Mouse (Mus musculus) midbrain, embryonic 13.5 days (tissue): ENCODE measurements around the gene Plekhs1. TPM values are rescaled to one million over a fixed set of nuclear protein-coding genes. Genes with fewer than 3 reads are reported as not detected.
A peak's percentile ranks its signal among the peaks of the same experiment; 100 is the strongest.

ENCODE experiments used
- ATAC-seq: fragments of 200-750 bp; cut with Nextera tagmentation; 2 replicates; pipeline ENCODE4 v1.8.0; 2017; ENCODE audit warnings: mild to moderate bottlenecking, moderate TSS enrichment, moderate library complexity
- H3K27ac ChIP-seq: fragments of 300-500 bp; sonication (generic); 2 replicates; pipeline ENCODE4 v1.5.1; 2015; ENCODE audit warnings: inconsistent platforms, mild to moderate bottlenecking, moderate library complexity
- H3K27me3 ChIP-seq: fragments of 300-500 bp; sonication (generic); 2 replicates; pipeline ENCODE4 v1.6.1; 2015; ENCODE audit warnings: mild to moderate bottlenecking, inconsistent platforms
- H3K36me3 ChIP-seq: fragments of 300-500 bp; sonication (generic); 2 replicates; pipeline ENCODE4 v1.6.1; 2015; ENCODE audit warnings: mild to moderate bottlenecking, inconsistent platforms
- H3K4me1 ChIP-seq: fragments of 300-500 bp; sonication (generic); replicated peaks from 2 replicates; pipeline ENCODE4 v1.6.1; 2015; ENCODE audit warnings: inconsistent platforms
- H3K4me2 ChIP-seq: fragments of 300-500 bp; sonication (generic); replicated peaks from 2 replicates; pipeline ENCODE4 v1.6.1; 2015; ENCODE audit warnings: moderate library complexity, mild to moderate bottlenecking, inconsistent platforms
- H3K4me3 ChIP-seq: fragments of 300-500 bp; sonication (generic); replicated peaks from 2 replicates; pipeline ENCODE4 v1.5.1; 2015; ENCODE audit warnings: mild to moderate bottlenecking, inconsistent platforms
- H3K9ac ChIP-seq: fragments of 300-500 bp; sonication (generic); replicated peaks from 2 replicates; pipeline ENCODE4 v1.6.1; 2015; ENCODE audit warnings: mild to moderate bottlenecking, inconsistent platforms
- H3K9me3 ChIP-seq: fragments of 300-500 bp; sonication (generic); 2 replicates; pipeline ENCODE4 v1.6.1; 2016; ENCODE audit warnings: mild to moderate bottlenecking, inconsistent platforms
- WGBS: fragments of 180-500 bp; shearing (Covaris S2); methylation state at CpG from one replicate; pipeline ENCODE4 v1.1.7; 2015; 5-methylcytosine and 5-hydroxymethylcytosine counted together
- polyA plus RNA-seq: library from polyadenylated mRNA; unstranded; fragments of >200 nt; fragmentation: Nextera tagmentation; extraction: Ambion mirVana; gene quantifications from 2 replicates; pipeline ENCODE4 v1.2.1, GENCODE M21; 2015

The Plekhs1 gene
- polyA plus RNA-seq, 1 experiment from 2014 or later = 0.07 TPM

DNA sequence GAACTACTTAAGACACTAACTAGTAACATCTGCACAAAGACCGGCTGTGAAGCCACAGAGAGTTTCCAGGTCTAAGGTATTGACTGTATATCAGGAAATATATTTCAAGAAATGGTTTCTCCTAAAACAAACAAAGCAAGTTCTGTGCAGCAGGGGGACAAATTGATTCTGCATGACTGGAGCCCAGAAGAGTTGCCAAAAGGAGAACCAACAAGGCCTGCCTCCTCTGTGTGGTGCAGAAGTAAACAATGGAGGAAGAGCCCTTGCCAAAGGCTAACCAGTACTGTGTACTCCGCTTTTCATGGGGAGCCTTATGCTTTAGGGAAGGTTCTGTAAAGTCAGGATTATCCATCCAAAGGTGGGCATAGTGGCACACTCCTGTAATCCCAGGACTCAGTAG lies 1.2 kb upstream of the Plekhs1 start:
- 85% methylated on average over 2 of the region's 2 CpGs for WGBS

GRCm38 (mm10) chr19:56462786-56463185 lies 1.3 kb downstream of the Plekhs1 start:
- Histone ChIP-seq H3K27me3 (no peaks in the 10 kb centered on the region), H3K4me1 (no peaks in the 10 kb centered on the region), H3K4me3 (no peak overlapping the region), H3K9ac (no peak overlapping the region), H3K36me3 (no peaks in the 10 kb centered on the region), H3K4me2 (no peak overlapping the region), H3K9me3 (no peaks in the 10 kb centered on the region), H3K27ac (no peak overlapping the region)
- ATAC-seq = no peak
- WGBS = 78% methylated on average over 4 of the region's 4 CpGs

More for the DNA sequence above, 1.2 kb upstream of the Plekhs1 start:
- no peak for ATAC-seq
- Histone ChIP-seq H3K4me3 (no peak overlapping the region), H3K4me1 (no peaks in the 10 kb centered on the region), H3K27ac (no peak overlapping the region), H3K36me3 (no peaks in the 10 kb centered on the region), H3K27me3 (no peaks in the 10 kb centered on the region), H3K4me2 (no peak overlapping the region), H3K9me3 (no peaks in the 10 kb centered on the region), H3K9ac (no peak overlapping the region)

- H3K27ac ChIP-seq = no peak overlapping the region
- peaks cover 4% of the 10 kb centered on the region; the same call in 1 of the 2 replicates for H3K4me1 ChIP-seq
- ATAC-seq = no peak
- H3K36me3 ChIP-seq = no peaks in the 10 kb centered on the region
- no peaks in the 10 kb centered on the region for H3K9me3 ChIP-seq
- no peak overlapping the region for H3K4me2 ChIP-seq
- 75% methylated on average over 8 of the region's 8 CpGs for WGBS
- no peak overlapping the region for H3K4me3 ChIP-seq
- no peak overlapping the region for H3K9ac ChIP-seq
- no peaks in the 10 kb centered on the region for H3K27me3 ChIP-seq
Measured at GRCm38 (mm10) chr19:56466486-56466885, 5.0 kb downstream of the Plekhs1 start.

GRCm38 (mm10) chr19:56470286-56471020 lies 9.0 kb downstream of the Plekhs1 start:
- 0 out of 2 replicates have a peak, but pooled peaks cover 3% of the 10 kb centered on the region for H3K27me3 ChIP-seq
- 71% methylated on average over 14 of the region's 14 CpGs for WGBS
- H3K4me1 ChIP-seq = peaks cover 20% of the 10 kb centered on the region
- H3K9ac ChIP-seq = no peak overlapping the region
- H3K27ac ChIP-seq = no peak overlapping the region
- H3K4me3 ChIP-seq = no peak overlapping the region
- no peaks in the 10 kb centered on the region for H3K9me3 ChIP-seq
- H3K4me2 ChIP-seq = no peak overlapping the region
- no peaks in the 10 kb centered on the region for H3K36me3 ChIP-seq
- no peak for ATAC-seq

GRCm38 (mm10) chr19:56471934-56472333 lies 10.5 kb downstream of the Plekhs1 start:
- Histone ChIP-seq H3K9ac (no peak overlapping the region), H3K27me3 (0 out of 2 replicates have a peak, but pooled peaks cover 3% of the 10 kb centered on the region), H3K4me3 (no peak overlapping the region), H3K4me2 (no peak overlapping the region), H3K4me1 (peaks cover 20% of the 10 kb centered on the region), H3K27ac (no peak overlapping the region), H3K36me3 (no peaks in the 10 kb centered on the region), H3K9me3 (no peaks in the 10 kb centered on the region)
- 70% methylated on average over 10 of the region's 10 CpGs for WGBS
- ATAC-seq = no peak

DNA sequence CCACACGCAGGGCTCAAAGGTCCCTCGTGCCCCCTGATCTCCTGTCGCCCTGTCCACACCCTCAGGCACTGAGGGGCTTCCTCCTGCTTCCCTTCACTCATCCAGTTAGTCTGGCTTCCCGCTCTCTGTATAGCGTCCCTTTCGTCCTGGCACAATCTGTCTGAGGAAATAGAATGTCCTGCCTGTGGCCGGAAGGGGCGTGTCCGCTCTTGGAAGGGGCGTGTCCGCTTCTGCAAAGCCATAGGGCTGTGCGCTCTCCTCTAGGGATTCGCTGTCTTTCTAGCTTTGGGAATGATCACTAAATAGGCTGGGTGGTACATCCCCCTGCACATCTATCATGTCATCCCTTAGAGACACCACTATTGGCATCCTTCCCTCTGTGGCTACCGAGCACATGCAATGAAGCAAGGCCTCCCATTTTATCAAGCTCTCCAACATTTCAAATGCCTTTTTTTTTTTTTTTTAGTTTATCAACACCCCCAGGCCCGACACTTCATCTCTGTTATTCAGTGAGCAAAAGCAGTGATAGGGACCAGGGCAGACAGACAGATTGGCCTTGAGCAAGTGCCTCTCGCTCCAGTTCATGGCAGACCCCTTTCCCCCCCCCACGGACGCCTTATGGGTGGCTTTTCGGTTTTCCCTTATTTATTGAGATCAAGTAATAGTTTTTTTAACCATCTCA lies 13.6 kb downstream of the Plekhs1 start:
- WGBS = 56% methylated on average over 19 of the region's 19 CpGs
- Histone ChIP-seq H3K27ac (no peak overlapping the region), H3K36me3 (no peaks in the 10 kb centered on the region), H3K4me3 (no peak overlapping the region), H3K9me3 (no peaks in the 10 kb centered on the region), H3K9ac (no peak overlapping the region), H3K4me1 (peaks cover 20% of the 10 kb centered on the region), H3K27me3 (0 out of 2 replicates have a peak, but pooled peaks cover 3% of the 10 kb centered on the region), H3K4me2 (no peak overlapping the region)
- ATAC-seq = no peak

- Histone ChIP-seq H3K4me1 (peaks cover 17% of the 10 kb centered on the region), H3K9ac (no peak overlapping the region), H3K9me3 (no peaks in the 10 kb centered on the region), H3K27ac (no peak overlapping the region), H3K4me3 (no peak overlapping the region), H3K27me3 (0 out of 2 replicates have a peak, but pooled peaks cover 3% of the 10 kb centered on the region), H3K36me3 (no peaks in the 10 kb centered on the region), H3K4me2 (no peak overlapping the region)
- no peak for ATAC-seq
- WGBS = 27% methylated on average over 2 of the region's 2 CpGs
Measured at GRCm38 (mm10) chr19:56476546-56476945, 15.1 kb downstream of the Plekhs1 start.

GRCm38 (mm10) chr19:56477253-56477652 lies 15.8 kb downstream of the Plekhs1 start:
- H3K4me3 ChIP-seq = no peak overlapping the region
- no peak overlapping the region for H3K4me2 ChIP-seq
- no peak for ATAC-seq
- no peaks in the 10 kb centered on the region for H3K9me3 ChIP-seq
- H3K9ac ChIP-seq = no peak overlapping the region
- H3K36me3 ChIP-seq = no peaks in the 10 kb centered on the region
- no peaks in the 10 kb centered on the region for H3K27me3 ChIP-seq
- WGBS = 85% methylated on average over 5 of the region's 5 CpGs
- H3K27ac ChIP-seq = no peak overlapping the region
- peaks cover 17% of the 10 kb centered on the region for H3K4me1 ChIP-seq

GRCm38 (mm10) chr19:56477832-56478231 lies 16.4 kb downstream of the Plekhs1 start:
- Histone ChIP-seq H3K27ac (no peak overlapping the region), H3K27me3 (no peaks in the 10 kb centered on the region), H3K4me1 (peaks cover 13% of the 10 kb centered on the region), H3K9ac (no peak overlapping the region), H3K4me3 (no peak overlapping the region), H3K4me2 (no peak overlapping the region), H3K9me3 (no peaks in the 10 kb centered on the region), H3K36me3 (no peaks in the 10 kb centered on the region)
- ATAC-seq = no peak
- WGBS = 36% methylated on average over 3 of the region's 3 CpGs

- WGBS = 35% methylated on average over 13 of the region's 13 CpGs
- Histone ChIP-seq H3K27me3 (no peaks in the 10 kb centered on the region), H3K9ac (no peak overlapping the region), H3K4me3 (no peak overlapping the region), H3K27ac (no peak overlapping the region), H3K36me3 (no peaks in the 10 kb centered on the region), H3K4me1 (peaks cover 21% of the 10 kb centered on the region), H3K9me3 (no peaks in the 10 kb centered on the region), H3K4me2 (no peak overlapping the region)
- ATAC-seq = no peak
Measured at GRCm38 (mm10) chr19:56484630-56485375, 23.4 kb downstream of the Plekhs1 start.

- 44% methylated on average over 13 of the region's 13 CpGs for WGBS
Measured at GRCm38 (mm10) chr19:56485376-56486271, 24.2 kb downstream of the Plekhs1 start.

More at GRCm38 (mm10) chr19:56485376-56486271, 24.2 kb downstream of the Plekhs1 start:
- ATAC-seq = peak; percentile 34; the same call in 1 of the 2 replicates
- H3K4me2 ChIP-seq = no peak overlapping the region; the same call in 1 of the 2 replicates
- no peaks in the 10 kb centered on the region for H3K27me3 ChIP-seq
- no peaks in the 10 kb centered on the region for H3K9me3 ChIP-seq
- no peak overlapping the region for H3K4me3 ChIP-seq
- peaks cover 21% of the 10 kb centered on the region for H3K4me1 ChIP-seq
- H3K27ac ChIP-seq = peak overlapping the region; percentile 58
- H3K9ac ChIP-seq = no peak overlapping the region
- no peaks in the 10 kb centered on the region for H3K36me3 ChIP-seq
